Mouse (Mus musculus) G1E (cell line): ENCODE measurements around the gene Myo10. TPM values are rescaled to one million over a fixed set of nuclear protein-coding genes. Genes with fewer than 3 reads are reported as not detected.

ENCODE experiments used
- ATAC-seq: 2 replicates; pipeline ENCODE4 v1.8.0; 2016; ENCODE audit warnings: mild to moderate bottlenecking; ENCODE audit not compliant: insufficient number of reproducible peaks, poor library complexity, low FRiP score, severe bottlenecking; ENCODE audit errors: extremely low read depth
- DNase-seq: peaks from one replicate; pipeline ENCODE4 v3.0.0; 2012; ENCODE audit warnings: low spot score
- H3K27me3 ChIP-seq: 2 replicates; pipeline ENCODE4 v1.6.1; 2012; ENCODE audit warnings: mild to moderate bottlenecking, low read length, inconsistent platforms; ENCODE audit not compliant: insufficient read depth
- H3K36me3 ChIP-seq: replicated peaks from 2 replicates; pipeline ENCODE3; 2012; ENCODE audit warnings: mild to moderate bottlenecking, inconsistent platforms
- H3K4me1 ChIP-seq: 2 replicates; pipeline ENCODE4 v1.6.1; 2012; ENCODE audit warnings: low read depth, low read length, inconsistent platforms, mixed read lengths; ENCODE audit not compliant: insufficient read depth
- H3K4me3 ChIP-seq: 2 replicates; pipeline ENCODE4 v1.5.1; 2012; ENCODE audit warnings: low read depth, mild to moderate bottlenecking, inconsistent platforms, low read length, moderate library complexity, mixed read lengths
- H3K9me3 ChIP-seq: replicated peaks from 2 replicates; pipeline ENCODE4 v1.6.1; 2012; ENCODE audit warnings: inconsistent platforms
- CTCF ChIP-seq: IDR thresholded peaks from 2 replicates; pipeline ENCODE4 v1.5.1; 2012; ENCODE audit warnings: low read depth, low read length, inconsistent platforms, mixed read lengths
- GATA1 ChIP-seq: IDR thresholded peaks from 2 replicates; pipeline ENCODE4 v1.6.1; 2012; ENCODE audit warnings: borderline replicate concordance, low read length, inconsistent platforms, mixed read lengths
- GATA2 ChIP-seq: IDR thresholded peaks from 2 replicates; pipeline ENCODE4 v1.6.1; 2012; ENCODE audit warnings: low read depth, low read length, inconsistent platforms, borderline replicate concordance
- POLR2AphosphoS5 ChIP-seq: IDR thresholded peaks from 2 replicates; pipeline ENCODE4 v1.6.1; 2012; ENCODE audit warnings: low read depth, low read length, inconsistent platforms; ENCODE audit not compliant: insufficient replicate concordance
- TAL1 ChIP-seq: conservative IDR thresholded peaks from 2 replicates; pipeline ENCODE4 v1.6.1; 2012; ENCODE audit warnings: low read depth, low read length, inconsistent platforms, mixed read lengths
- polyA plus RNA-seq: library from polyadenylated mRNA; stranded (reverse); fragments of >175 nt; gene quantifications from 2 replicates; pipeline ENCODE4 v1.2.3, GENCODE M21; 2012
- total RNA-seq, 2 experiments: library from RNA; stranded (forward) in 1 of 2; stranded (reverse) in 1 of 2; fragments of 200-1000 nt in 1 of 2; fragments of >200 nt in 1 of 2; fragmentation: Nextera tagmentation in 1 of 2; gene quantifications; 2 replicates each; pipeline ENCODE4 v1.2.3; 2014 to 2017

The Myo10 gene
- total and polyA plus RNA-seq, 3 experiments, result 0.11 to 1.7 TPM; not detected in 1

DNA sequence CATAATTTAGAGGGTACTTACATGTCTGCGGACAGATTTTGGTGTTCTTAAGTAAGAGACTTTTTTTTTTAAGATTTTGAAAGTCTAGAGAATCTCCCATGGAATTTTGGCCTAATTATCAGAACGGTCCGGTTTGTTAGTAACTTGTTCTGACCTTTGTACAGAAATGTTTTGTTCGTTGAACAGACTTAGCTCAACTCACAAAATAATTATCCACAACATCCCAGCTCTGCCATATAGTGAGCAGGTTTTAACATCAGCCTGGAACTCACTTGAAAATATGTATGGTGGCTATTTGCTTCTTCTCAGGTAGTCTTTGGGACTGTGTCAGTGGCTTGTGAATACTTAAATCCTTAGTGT lies 68.4 kb downstream of the Myo10 start:
- no peaks in the 10 kb centered on the region for H3K27me3 ChIP-seq
- no peak for ATAC-seq
- no peak overlapping the region for H3K4me3 ChIP-seq
- no peaks in the 10 kb centered on the region for H3K36me3 ChIP-seq
- no peaks in the 10 kb centered on the region for H3K4me1 ChIP-seq
- TF ChIP-seq POLR2AphosphoS5 (no peak), TAL1 (no peak), GATA1 (no peak)
- no peak for DNase-seq
- H3K9me3 ChIP-seq, result peaks cover 59% of the 10 kb centered on the region

DNA sequence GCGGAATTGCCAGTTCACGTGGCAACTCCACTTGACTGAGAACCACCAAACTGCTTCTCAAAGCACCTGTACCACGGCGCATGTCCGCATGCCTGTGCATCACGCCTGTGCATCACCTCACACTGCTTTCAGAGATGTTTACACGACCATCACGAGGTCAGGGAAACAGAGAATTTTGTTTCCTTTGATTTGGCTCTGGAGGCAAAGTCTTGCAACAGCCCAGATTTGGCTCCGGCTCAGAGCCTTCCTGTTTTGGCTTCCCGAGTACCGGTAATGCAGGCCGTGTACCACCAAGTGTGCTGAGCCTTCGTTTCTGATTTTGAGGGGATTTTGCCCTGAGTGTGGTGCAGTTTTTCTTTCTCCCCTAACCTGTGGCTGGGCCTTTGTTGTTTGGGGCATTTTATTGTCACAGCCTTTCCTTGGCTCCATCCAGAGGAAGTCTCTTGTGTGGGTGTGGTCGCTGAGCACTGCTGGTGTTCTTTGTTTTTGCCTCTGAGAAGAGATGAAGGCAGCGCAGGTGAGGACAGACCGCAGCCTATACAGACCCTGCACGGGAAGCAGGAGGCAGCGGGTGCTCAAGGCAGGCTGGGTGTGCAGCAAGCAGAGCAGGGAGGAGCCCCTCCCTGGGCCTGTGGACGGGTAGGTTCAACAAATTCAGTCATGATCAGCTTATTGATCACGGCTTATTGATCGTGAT lies 70.1 kb downstream of the Myo10 start:
- Histone ChIP-seq H3K4me3 (no peak overlapping the region), H3K36me3 (no peaks in the 10 kb centered on the region), H3K27me3 (no peaks in the 10 kb centered on the region), H3K4me1 (no peaks in the 10 kb centered on the region), H3K9me3 (peaks cover 62% of the 10 kb centered on the region)
- TF ChIP-seq GATA2 (no peak), GATA1 (no peak), POLR2AphosphoS5 (no peak), CTCF (no peak), TAL1 (no peak)
- ATAC-seq (no peak), DNase-seq (no peak)

DNA sequence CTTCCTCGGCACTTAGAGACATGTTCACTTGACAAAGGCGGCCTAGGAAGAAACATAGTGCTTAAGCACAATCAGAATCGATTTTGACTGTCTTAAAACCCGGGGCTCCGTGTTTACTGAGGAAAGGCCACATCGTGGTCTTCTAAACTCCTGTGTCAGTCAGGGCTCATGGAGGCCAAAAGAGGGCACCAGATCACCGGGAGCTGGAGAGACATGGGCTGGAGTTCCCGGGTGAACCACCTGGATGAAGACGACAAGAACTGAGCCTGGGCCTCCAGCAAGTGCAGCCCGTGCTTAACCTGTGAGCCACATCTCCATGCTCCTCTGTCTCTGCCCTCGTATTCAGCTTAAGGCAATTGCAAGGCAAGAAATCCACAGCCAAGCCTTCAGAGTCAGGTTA lies 71.4 kb downstream of the Myo10 start:
- Histone ChIP-seq H3K9me3 (peaks cover 57% of the 10 kb centered on the region), H3K4me3 (no peak overlapping the region), H3K4me1 (no peaks in the 10 kb centered on the region), H3K36me3 (no peaks in the 10 kb centered on the region), H3K27me3 (no peaks in the 10 kb centered on the region)
- DNase-seq (no peak), ATAC-seq (no peak)
- no peak for TF ChIP-seq GATA1
- no peak for TF ChIP-seq GATA2
- no peak for TF ChIP-seq CTCF
- TF ChIP-seq POLR2AphosphoS5, result no peak
- TF ChIP-seq TAL1, result no peak

DNA sequence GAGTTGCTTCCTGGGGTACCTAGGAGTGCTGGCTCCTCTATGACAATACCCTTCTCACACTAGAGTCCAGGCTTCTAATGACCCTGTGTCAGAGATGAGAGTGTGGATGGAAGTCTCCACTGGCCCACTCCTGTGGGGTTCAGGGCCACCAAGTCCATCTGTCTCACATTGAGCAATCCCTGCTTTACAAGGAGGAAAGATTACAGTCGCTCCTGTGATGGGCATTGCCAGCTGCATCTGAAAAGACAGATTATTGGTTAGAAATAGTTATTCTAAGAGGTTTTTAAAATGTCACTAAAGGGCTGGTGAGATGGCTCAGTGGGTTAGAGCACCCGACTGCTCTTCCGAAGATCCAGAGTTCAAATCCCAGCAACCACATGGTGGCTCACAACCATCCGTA lies 72.4 kb downstream of the Myo10 start:
- TF ChIP-seq GATA2 (no peak), POLR2AphosphoS5 (no peak), TAL1 (no peak), GATA1 (no peak), CTCF (no peak)
- no peaks in the 10 kb centered on the region for H3K4me1 ChIP-seq
- no peak overlapping the region for H3K4me3 ChIP-seq
- H3K27me3 ChIP-seq, result no peaks in the 10 kb centered on the region
- ATAC-seq (no peak), DNase-seq (no peak)
- no peaks in the 10 kb centered on the region for H3K36me3 ChIP-seq
- H3K9me3 ChIP-seq, result peaks cover 53% of the 10 kb centered on the region

DNA sequence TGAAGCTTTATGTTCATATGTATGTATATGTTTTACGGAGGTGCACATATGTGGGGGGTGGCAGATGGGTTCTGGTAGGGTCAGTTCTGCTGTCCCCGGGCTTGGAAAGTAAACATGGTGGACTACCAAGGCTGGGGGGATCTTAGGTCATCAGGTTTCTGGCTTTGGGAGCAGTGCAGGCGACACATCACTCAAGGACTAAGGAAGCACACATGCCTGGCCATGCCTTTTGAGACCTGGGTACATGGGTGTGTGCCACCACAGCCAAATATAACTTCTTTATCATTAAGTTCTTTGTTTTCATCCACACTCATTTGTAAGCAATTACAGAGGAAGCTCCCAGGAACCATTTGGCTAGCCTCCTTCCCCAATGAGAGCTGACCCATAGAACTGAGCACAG lies 72.9 kb downstream of the Myo10 start:
- no peak for ATAC-seq
- Histone ChIP-seq H3K36me3 (no peaks in the 10 kb centered on the region), H3K27me3 (no peaks in the 10 kb centered on the region), H3K4me3 (no peak overlapping the region), H3K4me1 (no peaks in the 10 kb centered on the region), H3K9me3 (peaks cover 49% of the 10 kb centered on the region)
- no peak for TF ChIP-seq POLR2AphosphoS5
- no peak for TF ChIP-seq TAL1
- TF ChIP-seq GATA2, result no peak
- TF ChIP-seq CTCF, result no peak
- TF ChIP-seq GATA1, result no peak
- DNase-seq, result no peak

DNA sequence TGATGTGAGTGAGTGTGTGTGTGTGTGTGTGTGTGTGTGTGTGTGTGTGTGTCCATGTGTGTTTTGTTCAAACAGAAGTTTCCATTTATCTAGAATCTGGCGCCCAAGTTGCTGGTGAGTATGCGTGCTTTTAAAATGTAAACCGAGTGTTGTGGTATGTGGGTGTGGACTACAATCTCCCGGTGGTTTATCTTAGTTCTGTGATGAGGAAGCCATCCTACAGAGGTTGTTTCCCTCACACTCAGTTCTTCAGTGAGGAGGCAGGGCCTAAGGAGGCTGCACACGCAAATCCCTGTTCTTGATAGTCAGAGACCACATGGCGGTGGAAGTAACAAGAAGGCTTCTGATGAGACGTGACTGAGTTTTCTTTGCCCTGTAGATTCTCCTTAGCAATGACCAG lies 73.6 kb downstream of the Myo10 start:
- Histone ChIP-seq H3K9me3 (peaks cover 52% of the 10 kb centered on the region), H3K36me3 (no peaks in the 10 kb centered on the region), H3K4me1 (no peaks in the 10 kb centered on the region), H3K27me3 (no peaks in the 10 kb centered on the region), H3K4me3 (no peak overlapping the region)
- TF ChIP-seq TAL1 (no peak), GATA1 (no peak), POLR2AphosphoS5 (no peak), CTCF (no peak), GATA2 (no peak)
- no peak for DNase-seq
- no peak for ATAC-seq

GRCm38 (mm10) chr15:25696660-25697059 lies 74.3 kb downstream of the Myo10 start:
- Histone ChIP-seq H3K9me3 (peaks cover 52% of the 10 kb centered on the region), H3K36me3 (no peaks in the 10 kb centered on the region), H3K27me3 (no peaks in the 10 kb centered on the region), H3K4me1 (no peaks in the 10 kb centered on the region), H3K4me3 (no peak overlapping the region)
- DNase-seq, result no peak
- TF ChIP-seq GATA2 (no peak), GATA1 (no peak), TAL1 (no peak), CTCF (no peak), POLR2AphosphoS5 (no peak)
- ATAC-seq, result no peak
